Mouse (Mus musculus) Patski (cell line): ENCODE measurements around the gene Nyap2. TPM values are rescaled to one million over a fixed set of nuclear protein-coding genes. Genes with fewer than 3 reads are reported as not detected.

ENCODE experiments used
- ATAC-seq: fragments of 100-300 bp; one replicate; pipeline ENCODE4 v1.8.0; 2021
- CTCF ChIA-PET: fragments of 350-600 bp; sonication (Branson Sonifier 250); formaldehyde crosslinking; loops from one replicate; lab custom pipeline; 2022; ENCODE audit warnings: inconsistent platforms; lab: Charles Lee
- POLR2A ChIA-PET: fragments of 350-600 bp; sonication (Branson Sonifier 250); formaldehyde crosslinking; loops from one replicate; lab custom pipeline; 2022; ENCODE audit warnings: antibody characterized with exemption, inconsistent platforms; lab: Charles Lee
- DNase-seq: peaks from one replicate; pipeline ENCODE4 v3.0.0-alpha.2; 2011; ENCODE audit warnings: low read depth, low spot score
- H3K27me3 ChIP-seq: fragments of 371-371 bp; one replicate; pipeline ENCODE4 v1.5.1; 2021
- CTCF ChIP-seq: fragments of 100-300 bp; IDR thresholded peaks from one replicate; pipeline ENCODE4 v1.5.1; 2021
- in situ Hi-C: fragments of 300-500 bp; cut with MboI; formaldehyde crosslinking; loops from 3 replicates; pipeline ENCODE4 v1.11.1; 2018; ENCODE audit warnings: low pct_unique_long_range_greater_than_20kb, mixed read lengths
- polyA plus RNA-seq: library from polyadenylated mRNA; unstranded; gene quantifications from one replicate; pipeline ENCODE4 v1.2.3, GENCODE M21; 2021

Gene Nyap2
- polyA plus RNA-seq = not detected

- in situ Hi-C loops = no loop called here
- POLR2A ChIA-PET = no interaction called here
- no peak for TF ChIP-seq CTCF
- peaks cover 10% of the 10 kb centered on the region for H3K27me3 ChIP-seq
- no peak for DNase-seq
- CTCF ChIA-PET = no interaction called here
- ATAC-seq = no peak
Observed at GRCm38 (mm10) chr1:81076831-81077664, at the start of gene Nyap2. Gene Nyap2, plus strand, starts transcription at chr1:81076950.

- POLR2A ChIA-PET = no interaction called here
- no peak for ATAC-seq
- no peak for TF ChIP-seq CTCF
- no peaks in the 10 kb centered on the region for H3K27me3 ChIP-seq
- CTCF ChIA-PET = no interaction called here
- in situ Hi-C loops = no loop called here
- no peak for DNase-seq
Observed at GRCm38 (mm10) chr1:81042907-81043868, 33.6 kb upstream of the Nyap2 start.

GRCm38 (mm10) chr1:81058340-81058739, 18.4 kb upstream of the Nyap2 start:
- ATAC-seq (no peak), DNase-seq (no peak)
- in situ Hi-C loops = no loop called here
- TF ChIP-seq CTCF = no peak
- POLR2A ChIA-PET = no interaction called here
- H3K27me3 ChIP-seq = peaks cover 14% of the 10 kb centered on the region
- CTCF ChIA-PET = no interaction called here

DNA sequence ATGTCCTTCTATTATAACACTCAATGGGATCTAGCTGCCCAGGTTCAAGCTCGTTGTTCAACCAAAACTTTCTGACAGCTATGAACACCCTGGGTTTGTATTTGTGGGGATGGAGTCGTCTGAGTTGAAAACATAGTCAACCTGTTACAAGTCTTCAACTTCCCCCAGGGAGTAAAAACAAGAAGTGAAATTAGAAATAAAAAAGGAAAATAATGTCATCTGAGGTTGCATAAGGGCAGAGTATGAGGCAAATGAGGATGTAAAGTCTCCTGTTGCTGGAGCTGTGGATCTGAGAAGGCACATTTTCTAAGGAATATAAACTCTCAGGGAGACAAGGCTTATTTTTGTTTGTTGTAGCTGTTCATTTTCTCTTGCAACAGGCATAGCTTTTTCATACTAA, 17.9 kb upstream of the Nyap2 start:
- no peak for DNase-seq
- no peak for ATAC-seq
- no peak for TF ChIP-seq CTCF
- CTCF ChIA-PET = no interaction called here
- peaks cover 14% of the 10 kb centered on the region for H3K27me3 ChIP-seq
- POLR2A ChIA-PET = no interaction called here
- in situ Hi-C loops = no loop called here

- ATAC-seq (no peak), DNase-seq (no peak)
- in situ Hi-C loops = no loop called here
- TF ChIP-seq CTCF = no peak
- POLR2A ChIA-PET = no interaction called here
- CTCF ChIA-PET = no interaction called here
- peaks cover 7% of the 10 kb centered on the region for H3K27me3 ChIP-seq
Observed at GRCm38 (mm10) chr1:81062811-81063210, 13.9 kb upstream of the Nyap2 start.

GRCm38 (mm10) chr1:81076259-81076658, 491 bp upstream of the Nyap2 start:
- TF ChIP-seq CTCF = no peak
- H3K27me3 ChIP-seq = peaks cover 13% of the 10 kb centered on the region
- in situ Hi-C loops = no loop called here
- DNase-seq (no peak), ATAC-seq (no peak)
- CTCF ChIA-PET = no interaction called here
- POLR2A ChIA-PET = no interaction called here

DNA sequence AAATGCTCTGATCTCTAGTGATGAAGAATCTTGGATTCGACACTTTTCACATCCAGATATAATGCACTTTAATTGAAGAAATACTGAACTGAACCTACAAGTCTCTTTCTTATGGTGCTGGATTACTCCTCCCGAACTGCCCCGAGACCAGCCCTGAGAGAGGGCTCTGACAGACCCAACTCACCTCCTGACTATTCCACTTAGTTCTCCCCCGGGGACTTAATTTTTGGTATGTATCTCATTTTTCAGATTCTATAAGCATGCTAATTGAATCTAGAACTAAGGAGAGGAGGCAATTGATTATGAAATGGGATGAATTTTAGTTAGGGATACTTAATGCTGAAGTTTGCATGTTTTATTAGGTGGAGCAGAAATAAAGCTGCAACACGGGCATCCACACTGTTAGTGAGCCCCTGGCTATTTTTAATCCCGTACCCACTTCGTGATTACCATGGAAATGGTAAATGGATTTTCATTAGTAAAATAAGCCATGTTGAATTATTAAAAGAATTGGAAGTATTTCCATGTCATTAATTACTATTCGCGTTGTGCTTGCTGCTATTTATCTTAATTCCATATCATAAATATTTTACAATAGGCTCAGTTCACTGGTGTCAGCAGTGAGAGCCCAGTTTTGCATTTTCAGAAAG, 1.0 kb downstream of the Nyap2 start:
- ATAC-seq (no peak), DNase-seq (no peak)
- POLR2A ChIA-PET = no interaction called here
- CTCF ChIA-PET = no interaction called here
- TF ChIP-seq CTCF = no peak
- in situ Hi-C loops = no loop called here
- peaks cover 10% of the 10 kb centered on the region for H3K27me3 ChIP-seq

- POLR2A ChIA-PET = no interaction called here
- DNase-seq (no peak), ATAC-seq (no peak)
- in situ Hi-C loops = no loop called here
- CTCF ChIA-PET = no interaction called here
- no peak for TF ChIP-seq CTCF
- H3K27me3 ChIP-seq = peaks cover 18% of the 10 kb centered on the region
Observed at GRCm38 (mm10) chr1:81087485-81087884, 10.7 kb downstream of the Nyap2 start.

DNA sequence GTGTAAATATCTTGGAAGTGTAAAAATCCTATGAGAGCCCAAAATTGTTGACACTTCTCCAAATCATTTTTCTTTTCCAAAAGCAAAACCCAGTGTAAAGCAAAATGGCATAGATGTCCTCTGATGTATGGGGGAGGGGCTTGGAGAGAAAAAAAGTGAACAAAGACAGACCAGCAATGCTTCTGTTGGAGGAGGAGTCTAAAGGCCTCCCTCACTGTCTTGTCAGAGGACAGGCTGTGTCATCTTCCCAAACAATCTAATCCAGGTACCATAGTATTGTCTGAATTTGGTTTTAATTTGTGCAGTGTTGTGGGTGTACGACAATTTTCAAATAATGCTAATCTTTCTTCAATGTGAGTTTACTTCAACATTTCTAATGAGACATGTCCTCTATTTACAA, 13.7 kb downstream of the Nyap2 start:
- ATAC-seq (no peak), DNase-seq (no peak)
- ChIA-PET POLR2A (no interaction called here), CTCF (no interaction called here)
- TF ChIP-seq CTCF = no peak
- H3K27me3 ChIP-seq = peaks cover 27% of the 10 kb centered on the region
- in situ Hi-C loops = no loop called here

- H3K27me3 ChIP-seq = peaks cover 27% of the 10 kb centered on the region
- TF ChIP-seq CTCF = no peak
- in situ Hi-C loops = no loop called here
- CTCF ChIA-PET = no interaction called here
- DNase-seq (no peak), ATAC-seq (no peak)
- POLR2A ChIA-PET = no interaction called here
Observed at GRCm38 (mm10) chr1:81090979-81091378, 14.2 kb downstream of the Nyap2 start.
